Mouse (Mus musculus) heart, adult 2 months (tissue): Measurements from ENCODE around the gene Cpd.
"Not testable (repeated sequence)": the region's sequence is repeated elsewhere in the genome, so short reads cannot be mapped to it uniquely, and the experiment has no call there.

Experiments
- CTCF ChIP-seq: fragments of 200-600 bp; IDR thresholded peaks from 2 replicates; pipeline ENCODE4 v1.8.1; 2022; ENCODE audit warnings: antibody characterized with exemption, mild to moderate bottlenecking, moderate library complexity
- EP300 ChIP-seq: fragments of 200-500 bp; IDR thresholded peaks from 2 replicates; pipeline ENCODE4 v1.6.1; 2011; ENCODE audit warnings: low read depth, low read length, control low read depth; ENCODE audit not compliant: insufficient read depth
- POLR2A ChIP-seq: fragments of 200-500 bp; IDR thresholded peaks from 2 replicates; pipeline ENCODE4 v1.6.1; 2011; ENCODE audit warnings: mild to moderate bottlenecking, low read depth, low read length, control low read depth; ENCODE audit not compliant: insufficient read depth

GRCm38 (mm10) chr11:76805072-76805471 is 41.7 kb downstream of the Cpd start:
- not testable (repeated sequence) for TF ChIP-seq CTCF, EP300, POLR2A
